Mouse (Mus musculus) forebrain, embryonic 16.5 days (tissue): Measurements from ENCODE around the gene Nus1. TPM values are rescaled to one million over a fixed set of nuclear protein-coding genes. Genes with fewer than 3 reads are reported as not detected.

ENCODE experiments used
- ATAC-seq: fragments of 200-750 bp; cut with Nextera tagmentation; 2 replicates; pipeline ENCODE4 v1.8.0; 2017; ENCODE audit warnings: mild to moderate bottlenecking, moderate library complexity
- H3K27ac ChIP-seq: fragments of 300-500 bp; sonication (generic); 2 replicates; pipeline ENCODE4 v1.5.1; 2014; ENCODE audit warnings: low read length, control low read depth
- H3K27me3 ChIP-seq: fragments of 300-500 bp; sonication (generic); replicated peaks from 2 replicates; pipeline ENCODE4 v1.6.1; 2014; ENCODE audit warnings: low read length; ENCODE audit not compliant: control insufficient read depth, insufficient read depth
- H3K36me3 ChIP-seq: fragments of 300-500 bp; sonication (generic); 2 replicates; pipeline ENCODE4 v1.6.1; 2014; ENCODE audit not compliant: control insufficient read depth, insufficient read depth
- H3K4me1 ChIP-seq: fragments of 300-500 bp; sonication (generic); replicated peaks from 2 replicates; pipeline ENCODE4 v1.6.1; 2014; ENCODE audit warnings: low read length; ENCODE audit not compliant: control insufficient read depth, insufficient read depth
- H3K4me2 ChIP-seq: fragments of 300-500 bp; sonication (generic); 2 replicates; pipeline ENCODE4 v1.6.1; 2014; ENCODE audit warnings: mild to moderate bottlenecking, low read length, control low read depth
- H3K4me3 ChIP-seq: fragments of 300-500 bp; sonication (generic); replicated peaks from 2 replicates; pipeline ENCODE4 v1.5.1; 2014; ENCODE audit warnings: mild to moderate bottlenecking, low read length, control low read depth
- H3K9ac ChIP-seq: fragments of 300-500 bp; sonication (generic); replicated peaks from 2 replicates; pipeline ENCODE4 v1.6.1; 2014; ENCODE audit warnings: low read depth, low read length, control low read depth
- H3K9me3 ChIP-seq: fragments of 300-500 bp; sonication (generic); 2 replicates; pipeline ENCODE4 v1.6.1; 2016; ENCODE audit warnings: low read length; ENCODE audit not compliant: control insufficient read depth
- WGBS: fragments of 180-500 bp; shearing (Covaris S2); extraction: QIAGEN DNeasy Blood & Tissue Kit; methylation state at CpG from one replicate; pipeline ENCODE4 v1.1.7; 2014; 5-methylcytosine and 5-hydroxymethylcytosine counted together
- polyA plus RNA-seq: library from polyadenylated mRNA; unstranded; fragments of >200 nt; fragmentation: Nextera tagmentation; extraction: Ambion mirVana; gene quantifications from 2 replicates; pipeline ENCODE4 v1.2.1, GENCODE M21; 2015

Gene Nus1
- polyA plus RNA-seq, 1 experiment from 2014 or later, result 20.3 TPM

- Histone ChIP-seq H3K4me1 (peaks cover 19% of the 10 kb centered on the region), H3K4me3 (no peak overlapping the region), H3K36me3 (no peaks in the 10 kb centered on the region), H3K27me3 (no peaks in the 10 kb centered on the region), H3K4me2 (no peak overlapping the region), H3K27ac (no peak overlapping the region), H3K9ac (no peak overlapping the region), H3K9me3 (no peaks in the 10 kb centered on the region)
- no peak for ATAC-seq
- WGBS, result 87% methylated on average over 2 of the region's 2 CpGs
Observed at GRCm38 (mm10) chr10:52423097-52423496, 5.8 kb downstream of the Nus1 start.

GRCm38 (mm10) chr10:52426314-52426980 is 9.1 kb downstream of the Nus1 start:
- Histone ChIP-seq H3K27me3 (no peaks in the 10 kb centered on the region), H3K9me3 (no peaks in the 10 kb centered on the region), H3K36me3 (peaks cover 8% of the 10 kb centered on the region; the same call in 1 of the 2 replicates), H3K4me2 (no peak overlapping the region), H3K27ac (no peak overlapping the region), H3K4me3 (no peak overlapping the region), H3K9ac (no peak overlapping the region), H3K4me1 (no peaks in the 10 kb centered on the region)
- ATAC-seq, result no peak
- 87% methylated on average over 7 of the region's 7 CpGs for WGBS

- no peak overlapping the region for H3K9ac ChIP-seq
- H3K27me3 ChIP-seq, result no peaks in the 10 kb centered on the region
- no peaks in the 10 kb centered on the region for H3K4me1 ChIP-seq
- ATAC-seq, result peak; percentile 47; the same call in 1 of the 2 replicates
- H3K27ac ChIP-seq, result no peak overlapping the region
- peaks cover 10% of the 10 kb centered on the region for H3K36me3 ChIP-seq
- no peaks in the 10 kb centered on the region for H3K9me3 ChIP-seq
- no peak overlapping the region for H3K4me2 ChIP-seq
- no peak overlapping the region for H3K4me3 ChIP-seq
- WGBS, result 29% methylated on average over 2 of the region's 2 CpGs
Observed at GRCm38 (mm10) chr10:52427634-52428415, 10.5 kb downstream of the Nus1 start.

GRCm38 (mm10) chr10:52430953-52431352 is 13.6 kb downstream of the Nus1 start:
- no peaks in the 10 kb centered on the region for H3K4me1 ChIP-seq
- 93% methylated on average over 1 of the region's 1 CpGs for WGBS
- no peaks in the 10 kb centered on the region for H3K9me3 ChIP-seq
- ATAC-seq, result no peak
- H3K4me2 ChIP-seq, result no peak overlapping the region
- H3K27ac ChIP-seq, result no peak overlapping the region
- peaks cover 18% of the 10 kb centered on the region for H3K36me3 ChIP-seq
- no peak overlapping the region for H3K9ac ChIP-seq
- no peaks in the 10 kb centered on the region for H3K27me3 ChIP-seq
- H3K4me3 ChIP-seq, result no peak overlapping the region

GRCm38 (mm10) chr10:52434836-52435235 is 17.5 kb downstream of the Nus1 start:
- no peak overlapping the region for H3K4me3 ChIP-seq
- no peak for ATAC-seq
- H3K27me3 ChIP-seq, result no peaks in the 10 kb centered on the region
- no peak overlapping the region for H3K9ac ChIP-seq
- peaks cover 34% of the 10 kb centered on the region for H3K36me3 ChIP-seq
- no peaks in the 10 kb centered on the region for H3K9me3 ChIP-seq
- H3K27ac ChIP-seq, result no peak overlapping the region
- no peak overlapping the region for H3K4me2 ChIP-seq
- no peaks in the 10 kb centered on the region for H3K4me1 ChIP-seq
- 92% methylated on average over 8 of the region's 8 CpGs for WGBS

GRCm38 (mm10) chr10:52460614-52461013 is 43.3 kb downstream of the Nus1 start:
- H3K4me3 ChIP-seq, result no peak overlapping the region
- no peaks in the 10 kb centered on the region for H3K4me1 ChIP-seq
- no peaks in the 10 kb centered on the region for H3K27me3 ChIP-seq
- H3K4me2 ChIP-seq, result no peak overlapping the region
- no peaks in the 10 kb centered on the region for H3K36me3 ChIP-seq
- H3K9ac ChIP-seq, result no peak overlapping the region
- H3K27ac ChIP-seq, result no peak overlapping the region
- H3K9me3 ChIP-seq, result no peaks in the 10 kb centered on the region
- ATAC-seq, result no peak
- WGBS, result 29% methylated on average over 2 of the region's 2 CpGs

GRCm38 (mm10) chr10:52463941-52464739 is 46.8 kb downstream of the Nus1 start:
- 66% methylated on average over 7 of the region's 7 CpGs for WGBS
- no peak overlapping the region for H3K4me3 ChIP-seq
- no peaks in the 10 kb centered on the region for H3K9me3 ChIP-seq
- H3K9ac ChIP-seq, result no peak overlapping the region
- no peak for ATAC-seq
- no peak overlapping the region for H3K27ac ChIP-seq
- no peak overlapping the region for H3K4me2 ChIP-seq
- no peaks in the 10 kb centered on the region for H3K36me3 ChIP-seq
- no peaks in the 10 kb centered on the region for H3K4me1 ChIP-seq
- H3K27me3 ChIP-seq, result no peaks in the 10 kb centered on the region

- H3K9me3 ChIP-seq, result no peaks in the 10 kb centered on the region
- no peak overlapping the region for H3K27ac ChIP-seq
- H3K4me3 ChIP-seq, result no peak overlapping the region
- H3K36me3 ChIP-seq, result no peaks in the 10 kb centered on the region
- H3K9ac ChIP-seq, result no peak overlapping the region
- no peak overlapping the region for H3K4me2 ChIP-seq
- H3K4me1 ChIP-seq, result no peaks in the 10 kb centered on the region
- peak; percentile 58; the same call in 1 of the 2 replicates for ATAC-seq
- WGBS, result 81% methylated on average over 4 of the region's 4 CpGs
- H3K27me3 ChIP-seq, result no peaks in the 10 kb centered on the region
Observed at GRCm38 (mm10) chr10:52471520-52471919, 54.2 kb downstream of the Nus1 start.
